Mouse (Mus musculus) midbrain, embryonic 12.5 days (tissue): ENCODE results near the gene Fam13c. TPM values are rescaled to one million over a fixed set of nuclear protein-coding genes. Genes with fewer than 3 reads are reported as not detected.

Experiments used
- ATAC-seq: fragments of 200-750 bp; cut with Nextera tagmentation; 2 replicates; pipeline ENCODE4 v1.8.0; 2017; ENCODE audit warnings: low read depth, moderate TSS enrichment, moderate library complexity; ENCODE audit not compliant: low FRiP score
- H3K27ac ChIP-seq: fragments of 300-500 bp; sonication (generic); replicated peaks from 2 replicates; pipeline ENCODE4 v1.5.1; 2016; ENCODE audit warnings: mild to moderate bottlenecking
- H3K27me3 ChIP-seq: fragments of 300-500 bp; sonication (generic); 2 replicates; pipeline ENCODE4 v1.6.1; 2016; ENCODE audit warnings: mild to moderate bottlenecking
- H3K36me3 ChIP-seq: fragments of 300-500 bp; sonication (generic); 2 replicates; pipeline ENCODE4 v1.6.1; 2016
- H3K4me1 ChIP-seq: fragments of 300-500 bp; sonication (generic); 2 replicates; pipeline ENCODE4 v1.6.1; 2016
- H3K4me2 ChIP-seq: fragments of 300-500 bp; sonication (generic); replicated peaks from 2 replicates; pipeline ENCODE4 v1.6.1; 2016; ENCODE audit warnings: mild to moderate bottlenecking, moderate library complexity
- H3K4me3 ChIP-seq: fragments of 300-500 bp; sonication (generic); 2 replicates; pipeline ENCODE4 v1.5.1; 2016; ENCODE audit warnings: mild to moderate bottlenecking
- H3K9ac ChIP-seq: fragments of 300-500 bp; sonication (generic); replicated peaks from 2 replicates; pipeline ENCODE4 v1.6.1; 2016; ENCODE audit warnings: mild to moderate bottlenecking, moderate library complexity
- H3K9me3 ChIP-seq: fragments of 300-500 bp; sonication (generic); 2 replicates; pipeline ENCODE4 v1.6.1; 2016; ENCODE audit warnings: mild to moderate bottlenecking
- WGBS: fragments of 180-500 bp; shearing (Covaris S2); methylation state at CpG from one replicate; pipeline ENCODE4 v1.1.7; 2016; 5-methylcytosine and 5-hydroxymethylcytosine counted together
- polyA plus RNA-seq: library from polyadenylated mRNA; unstranded; fragments of >200 nt; fragmentation: Nextera tagmentation; extraction: Ambion mirVana; gene quantifications from 2 replicates; pipeline ENCODE4 v1.2.1, GENCODE M21; 2016

Gene Fam13c
- polyA plus RNA-seq, 1 experiment from 2014 or later: 24.4 TPM

DNA sequence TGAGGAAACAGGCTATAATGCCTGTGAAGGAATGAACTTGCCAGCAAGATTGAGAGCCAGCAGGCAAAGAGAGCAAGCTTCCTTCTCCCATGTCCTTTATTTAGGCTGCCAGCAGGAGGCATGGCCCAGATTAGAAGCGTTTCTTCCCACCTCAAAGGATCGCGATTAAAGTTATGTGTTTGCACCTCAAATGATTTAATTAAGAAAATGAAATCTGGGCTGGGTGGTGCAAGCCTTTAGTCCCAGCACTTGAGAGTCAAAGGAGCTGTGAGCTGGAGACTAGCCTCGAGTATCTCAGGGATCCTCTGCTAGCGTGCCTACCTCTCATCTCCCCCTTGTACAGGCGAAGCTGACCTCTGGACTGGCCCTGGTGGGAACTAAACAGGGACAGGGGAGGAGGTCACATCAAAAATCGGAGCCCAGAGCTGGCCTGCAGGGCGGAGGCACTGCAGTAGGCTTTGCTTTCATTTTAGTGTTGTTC lies 93.1 kb downstream of the Fam13c start:
- no peak for ATAC-seq
- WGBS: 62% methylated on average over 8 of the region's 8 CpGs
- Histone ChIP-seq H3K4me2 (no peak overlapping the region), H3K9ac (no peak overlapping the region), H3K4me1 (no peaks in the 10 kb centered on the region), H3K36me3 (peaks cover 36% of the 10 kb centered on the region), H3K4me3 (no peak overlapping the region), H3K27ac (no peak overlapping the region), H3K9me3 (no peaks in the 10 kb centered on the region), H3K27me3 (no peaks in the 10 kb centered on the region)

DNA sequence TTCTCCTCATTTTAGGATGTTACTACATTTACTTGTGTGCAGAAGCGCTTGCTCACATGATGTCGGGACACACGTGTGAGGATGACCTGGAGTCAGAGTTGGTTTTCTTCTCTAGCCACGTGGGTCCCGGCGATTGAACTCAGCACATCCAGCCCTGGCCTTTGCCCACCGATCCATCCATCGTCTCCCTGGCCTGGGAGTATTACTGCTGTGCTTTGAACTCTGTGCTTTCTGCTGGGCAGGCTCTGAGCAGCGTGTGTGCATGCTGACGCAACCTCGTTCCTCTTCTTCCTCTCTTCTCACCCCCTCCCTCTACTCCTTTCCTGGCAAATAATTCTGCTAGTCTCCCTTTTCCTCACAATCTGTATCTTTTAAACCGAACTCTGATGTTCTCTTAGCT lies 93.7 kb downstream of the Fam13c start:
- Histone ChIP-seq H3K27me3 (no peaks in the 10 kb centered on the region), H3K4me1 (no peaks in the 10 kb centered on the region), H3K4me3 (no peak overlapping the region), H3K27ac (no peak overlapping the region), H3K4me2 (no peak overlapping the region), H3K9ac (no peak overlapping the region), H3K36me3 (peaks cover 43% of the 10 kb centered on the region), H3K9me3 (no peaks in the 10 kb centered on the region)
- no peak for ATAC-seq
- 89% methylated on average over 12 of the region's 12 CpGs for WGBS

DNA sequence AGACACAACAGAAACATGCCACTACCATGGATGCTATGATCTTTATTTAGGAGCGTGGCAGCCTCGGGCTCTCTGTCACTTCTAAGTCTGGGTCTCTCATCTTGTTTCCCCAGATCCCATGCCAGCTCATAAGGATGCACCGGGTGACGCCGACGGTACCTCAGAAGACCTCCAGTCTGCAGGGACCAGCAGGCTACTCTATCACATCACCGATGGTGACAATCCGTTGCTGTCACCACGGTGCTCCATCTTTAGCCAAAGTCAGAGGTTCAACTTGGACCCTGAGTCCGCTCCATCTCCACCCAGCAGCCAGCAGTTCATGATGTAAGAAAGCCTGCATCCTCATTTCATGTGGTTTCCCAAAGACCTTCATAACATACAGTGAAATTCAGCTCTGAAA lies 94.3 kb downstream of the Fam13c start:
- no peak overlapping the region for H3K27ac ChIP-seq
- no peak for ATAC-seq
- no peaks in the 10 kb centered on the region for H3K4me1 ChIP-seq
- H3K36me3 ChIP-seq: peaks cover 40% of the 10 kb centered on the region
- no peaks in the 10 kb centered on the region for H3K9me3 ChIP-seq
- no peak overlapping the region for H3K4me3 ChIP-seq
- no peaks in the 10 kb centered on the region for H3K27me3 ChIP-seq
- no peak overlapping the region for H3K9ac ChIP-seq
- H3K4me2 ChIP-seq: no peak overlapping the region
- 96% methylated on average over 10 of the region's 10 CpGs for WGBS

DNA sequence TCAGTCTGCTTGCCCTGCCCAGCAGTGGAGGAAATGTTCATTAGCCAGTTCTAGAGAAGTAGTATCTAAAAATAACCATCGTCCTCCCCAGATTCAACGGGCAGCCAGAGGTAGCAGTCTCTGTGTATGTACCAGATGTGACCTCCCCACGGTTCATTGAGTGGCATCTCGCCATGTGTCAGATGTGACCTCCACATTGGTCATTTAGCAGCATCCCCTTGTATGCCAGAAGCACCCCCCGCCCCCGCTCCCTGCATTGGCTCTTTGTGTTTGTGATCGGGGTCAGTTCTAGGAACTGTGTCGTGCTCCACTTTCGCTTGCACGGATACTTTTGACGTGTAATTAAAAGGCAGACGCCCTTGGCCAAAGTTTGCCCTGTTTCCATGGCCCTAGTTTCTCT lies 95.1 kb downstream of the Fam13c start:
- no peak overlapping the region for H3K27ac ChIP-seq
- no peak overlapping the region for H3K4me2 ChIP-seq
- 94% methylated on average over 12 of the region's 12 CpGs for WGBS
- peaks cover 40% of the 10 kb centered on the region for H3K36me3 ChIP-seq
- no peaks in the 10 kb centered on the region for H3K27me3 ChIP-seq
- no peaks in the 10 kb centered on the region for H3K9me3 ChIP-seq
- no peak overlapping the region for H3K4me3 ChIP-seq
- no peak for ATAC-seq
- no peak overlapping the region for H3K9ac ChIP-seq
- no peaks in the 10 kb centered on the region for H3K4me1 ChIP-seq

DNA sequence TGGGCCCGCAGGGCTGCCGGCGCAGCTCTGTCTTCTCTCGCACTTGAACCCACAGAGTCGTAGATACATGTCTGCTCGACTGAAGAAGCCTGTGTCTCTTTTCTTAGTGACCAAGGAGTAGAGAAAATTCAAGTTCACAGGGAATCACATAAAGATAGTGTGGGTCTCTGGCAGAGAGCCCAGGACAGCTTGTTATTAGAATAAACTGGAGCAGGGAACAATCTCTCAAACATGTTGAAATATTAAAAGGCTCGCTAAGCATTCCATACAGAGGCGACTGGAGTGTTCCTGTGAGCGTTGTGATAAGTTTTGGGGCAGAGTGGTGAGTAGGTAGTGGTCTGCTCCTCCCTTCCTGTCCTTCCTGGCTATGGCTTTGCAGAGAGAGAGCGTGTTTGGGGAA lies 97.4 kb downstream of the Fam13c start:
- Histone ChIP-seq H3K27me3 (no peaks in the 10 kb centered on the region), H3K36me3 (peaks cover 40% of the 10 kb centered on the region), H3K27ac (no peak overlapping the region), H3K9me3 (no peaks in the 10 kb centered on the region), H3K4me2 (no peak overlapping the region), H3K4me1 (no peaks in the 10 kb centered on the region), H3K4me3 (no peak overlapping the region), H3K9ac (no peak overlapping the region)
- 92% methylated on average over 10 of the region's 10 CpGs for WGBS
- ATAC-seq: no peak

DNA sequence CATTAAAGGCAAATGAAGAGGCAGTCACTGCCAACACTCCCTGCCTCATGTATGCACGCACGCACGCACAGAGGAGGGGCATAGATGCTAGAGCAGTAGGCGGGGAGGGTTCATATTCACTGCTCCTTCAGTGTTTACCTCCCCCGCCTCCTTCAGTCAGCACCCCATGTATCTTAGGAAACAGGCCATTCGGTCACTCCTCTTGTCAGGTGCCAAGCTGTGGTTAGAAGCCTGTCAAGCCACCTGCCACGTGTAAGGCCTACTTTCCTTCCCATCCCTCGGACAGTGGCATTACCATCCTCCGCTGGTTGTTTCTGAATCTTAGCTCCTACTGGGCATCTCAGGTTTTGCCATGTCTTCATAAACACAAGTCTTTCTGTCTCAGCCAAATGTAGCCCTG lies 99.0 kb downstream of the Fam13c start:
- H3K27ac ChIP-seq: no peak overlapping the region
- WGBS: 93% methylated on average over 9 of the region's 9 CpGs
- no peaks in the 10 kb centered on the region for H3K27me3 ChIP-seq
- no peaks in the 10 kb centered on the region for H3K9me3 ChIP-seq
- H3K36me3 ChIP-seq: peaks cover 40% of the 10 kb centered on the region
- no peak overlapping the region for H3K4me3 ChIP-seq
- H3K4me1 ChIP-seq: no peaks in the 10 kb centered on the region
- no peak overlapping the region for H3K9ac ChIP-seq
- no peak overlapping the region for H3K4me2 ChIP-seq
- ATAC-seq: no peak

DNA sequence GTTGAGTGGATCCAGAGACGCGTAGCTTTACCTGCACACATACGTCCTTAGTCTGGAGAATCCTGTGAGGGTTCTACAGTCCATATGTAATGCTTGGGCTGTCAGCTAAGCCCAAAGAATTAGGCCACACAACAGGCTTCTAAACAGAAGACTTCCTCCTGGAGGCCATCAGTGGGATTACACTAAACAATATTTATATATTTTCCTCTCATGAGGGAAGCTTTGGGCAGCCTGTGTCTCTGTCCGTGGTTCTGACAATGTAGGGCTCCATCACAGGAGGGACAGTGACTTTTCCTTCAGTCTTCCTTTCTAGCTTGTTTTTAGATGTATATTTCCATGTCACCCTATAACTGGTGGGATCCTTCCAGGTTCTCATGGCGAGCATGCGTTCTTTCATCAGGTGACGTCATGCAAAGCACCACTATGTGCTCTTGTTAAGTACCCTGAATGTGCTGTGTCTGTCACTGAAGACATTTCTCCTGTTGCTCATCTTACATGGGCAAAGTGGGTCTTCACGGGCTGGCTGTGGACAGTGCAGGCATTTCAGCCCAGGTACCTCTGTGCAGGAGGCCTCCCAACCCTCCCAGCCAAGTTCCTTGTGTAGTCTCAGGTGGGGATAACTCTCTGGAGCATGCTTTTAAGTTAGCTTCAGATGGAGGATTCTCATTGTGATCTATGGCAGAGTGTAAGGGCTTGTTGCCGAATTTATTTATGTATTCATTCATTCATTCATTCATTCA lies 100.3 kb downstream of the Fam13c start:
- ATAC-seq: no peak; the same call in 1 of the 2 replicates
- Histone ChIP-seq H3K9ac (no peak overlapping the region), H3K4me2 (no peak overlapping the region), H3K36me3 (peaks cover 39% of the 10 kb centered on the region), H3K27ac (no peak overlapping the region), H3K4me1 (no peaks in the 10 kb centered on the region), H3K27me3 (no peaks in the 10 kb centered on the region), H3K4me3 (no peak overlapping the region), H3K9me3 (no peaks in the 10 kb centered on the region)
- 84% methylated on average over 9 of the region's 9 CpGs for WGBS

DNA sequence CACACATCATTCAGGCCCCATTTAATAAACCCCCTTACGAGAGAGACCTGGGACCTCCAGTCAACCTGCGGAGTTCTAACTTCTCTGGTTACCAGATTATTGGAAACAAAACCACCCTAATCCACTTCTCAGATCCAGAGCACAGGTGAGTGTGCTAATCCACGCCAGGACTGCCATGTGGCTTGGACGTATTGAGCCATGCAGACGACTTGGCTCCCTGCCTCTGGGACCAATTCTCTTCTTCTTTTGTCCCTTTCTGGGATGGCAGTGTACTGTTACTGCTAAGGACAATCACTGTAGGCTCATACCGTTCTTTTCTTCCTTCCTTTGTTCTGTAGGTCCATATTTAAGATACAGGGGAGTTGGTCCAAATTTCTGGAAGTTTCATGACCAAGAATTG lies 102.6 kb downstream of the Fam13c start:
- Histone ChIP-seq H3K27ac (no peak overlapping the region), H3K4me3 (no peak overlapping the region), H3K4me2 (no peak overlapping the region), H3K36me3 (peaks cover 33% of the 10 kb centered on the region), H3K4me1 (no peaks in the 10 kb centered on the region), H3K27me3 (no peaks in the 10 kb centered on the region), H3K9me3 (no peaks in the 10 kb centered on the region), H3K9ac (no peak overlapping the region)
- no peak for ATAC-seq
- 89% methylated on average over 6 of the region's 6 CpGs for WGBS

DNA sequence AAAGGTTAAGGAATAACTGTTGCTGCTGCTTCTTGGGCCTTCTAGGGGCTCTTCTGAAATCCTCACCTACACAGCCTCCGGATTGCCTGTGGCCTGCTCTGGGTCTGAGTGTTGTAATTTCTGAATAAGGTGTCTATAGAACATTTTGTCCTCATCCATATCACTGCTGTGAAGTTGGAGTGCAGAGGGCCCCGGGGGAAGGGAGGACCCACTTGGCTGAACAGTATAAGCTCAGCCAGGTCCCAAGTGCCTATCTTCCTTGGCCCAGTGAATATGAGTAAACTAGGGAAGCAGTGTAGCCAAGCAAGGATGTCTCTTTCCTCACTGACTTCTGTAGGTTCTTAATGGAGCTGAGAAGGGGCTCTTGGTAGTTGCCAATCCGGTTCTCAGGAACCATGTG lies 112.2 kb downstream of the Fam13c start:
- no peaks in the 10 kb centered on the region for H3K9me3 ChIP-seq
- no peak overlapping the region for H3K27ac ChIP-seq

DNA sequence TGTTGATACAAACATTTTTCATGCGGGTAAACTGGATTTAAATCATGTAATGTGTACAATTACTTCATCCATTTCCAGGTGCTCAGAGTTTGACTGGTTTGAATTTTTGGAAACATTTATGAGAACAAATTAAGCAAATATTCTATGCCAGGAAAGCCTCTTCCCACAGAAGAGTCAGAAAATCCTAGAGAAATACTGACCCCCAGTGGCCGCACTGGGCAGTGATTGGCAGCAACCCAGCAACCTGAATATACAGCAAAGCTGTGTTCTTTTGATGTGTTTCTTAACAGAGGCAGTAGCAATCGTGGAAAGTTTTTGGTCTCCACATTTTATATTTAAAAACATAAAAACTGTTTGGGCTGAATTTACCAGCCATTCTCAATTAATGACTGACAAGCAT lies 123.4 kb downstream of the Fam13c start:
- no peak overlapping the region for H3K4me3 ChIP-seq
- H3K9ac ChIP-seq: no peak overlapping the region
- H3K4me2 ChIP-seq: no peak overlapping the region
- 24% methylated on average over 3 of the region's 3 CpGs for WGBS
- no peaks in the 10 kb centered on the region for H3K4me1 ChIP-seq
- H3K27ac ChIP-seq: no peak overlapping the region
- no peak for ATAC-seq
- H3K36me3 ChIP-seq: peaks cover 19% of the 10 kb centered on the region
- H3K27me3 ChIP-seq: no peaks in the 10 kb centered on the region
- H3K9me3 ChIP-seq: no peaks in the 10 kb centered on the region

More for the DNA sequence above, 112.2 kb downstream of the Fam13c start:
- H3K4me1 ChIP-seq: peaks cover 3% of the 10 kb centered on the region; the same call in 1 of the 2 replicates
- no peak for ATAC-seq
- H3K4me3 ChIP-seq: no peak overlapping the region
- no peak overlapping the region for H3K9ac ChIP-seq
- WGBS: 90% methylated on average over 3 of the region's 3 CpGs
- H3K27me3 ChIP-seq: no peaks in the 10 kb centered on the region
- no peak overlapping the region for H3K4me2 ChIP-seq
- H3K36me3 ChIP-seq: peaks cover 46% of the 10 kb centered on the region

DNA sequence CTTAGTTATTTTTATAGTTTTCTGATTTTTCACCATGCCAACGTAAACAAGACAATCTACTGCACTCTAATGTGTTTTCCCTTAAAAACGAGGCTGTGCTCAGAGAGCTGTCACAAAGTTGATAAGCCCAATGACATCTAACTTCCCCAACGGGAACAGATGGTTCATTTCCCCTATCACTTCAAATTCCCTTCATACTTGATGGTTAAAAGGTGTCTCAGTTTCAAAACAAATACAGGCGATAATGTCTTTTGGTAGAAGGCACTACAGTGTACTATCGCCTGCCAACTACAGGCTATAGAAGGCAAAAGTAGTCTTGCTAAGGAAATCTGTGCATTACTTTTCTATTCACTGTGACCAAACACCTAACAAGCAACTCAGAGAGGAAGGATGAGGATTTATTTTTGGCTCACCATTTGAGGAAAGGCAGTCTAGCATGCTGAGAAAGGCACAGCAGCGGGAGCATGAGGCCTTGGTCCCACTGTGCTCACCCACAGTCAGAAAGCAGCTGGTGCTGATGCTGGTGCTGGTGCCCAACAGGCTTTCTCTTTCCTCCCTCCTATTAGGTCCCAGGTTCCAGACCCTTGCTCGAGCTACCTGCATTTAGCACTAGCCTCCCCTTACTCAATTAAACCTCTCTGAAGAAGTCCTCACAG lies 141.4 kb downstream of the Fam13c start:
- H3K4me3 ChIP-seq: no peak overlapping the region
- H3K4me2 ChIP-seq: no peak overlapping the region
- ATAC-seq: no peak
- no peaks in the 10 kb centered on the region for H3K36me3 ChIP-seq
- no peak overlapping the region for H3K27ac ChIP-seq
- WGBS: 77% methylated on average over 7 of the region's 7 CpGs
- no peaks in the 10 kb centered on the region for H3K9me3 ChIP-seq
- no peaks in the 10 kb centered on the region for H3K4me1 ChIP-seq
- H3K27me3 ChIP-seq: no peaks in the 10 kb centered on the region
- no peak overlapping the region for H3K9ac ChIP-seq

DNA sequence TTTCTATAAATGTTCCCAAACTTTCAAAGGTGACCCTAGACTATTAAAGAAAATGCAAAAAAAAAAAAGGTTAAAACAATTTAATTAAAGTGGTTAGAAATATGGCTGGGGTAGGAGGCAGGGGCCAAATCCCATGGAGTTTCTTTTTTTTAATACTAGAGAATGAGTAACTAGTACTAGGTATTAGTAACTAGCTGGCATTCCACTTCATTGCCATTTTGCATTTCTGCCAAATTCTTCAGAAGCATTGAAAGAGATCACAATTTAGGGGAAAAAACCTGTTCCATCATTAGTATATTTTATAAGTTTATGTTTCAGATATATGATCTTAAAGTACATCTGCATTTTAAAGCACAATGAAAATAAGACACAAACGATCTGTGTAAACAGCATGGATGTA lies 143.9 kb downstream of the Fam13c start:
- WGBS: 84% methylated on average over 1 of the region's 1 CpGs
- ATAC-seq: no peak
- Histone ChIP-seq H3K27ac (no peak overlapping the region), H3K4me3 (no peak overlapping the region), H3K9me3 (no peaks in the 10 kb centered on the region), H3K4me1 (no peaks in the 10 kb centered on the region; the same call in 1 of the 2 replicates), H3K9ac (no peak overlapping the region), H3K27me3 (no peaks in the 10 kb centered on the region), H3K36me3 (no peaks in the 10 kb centered on the region), H3K4me2 (no peak overlapping the region)
